Mouse (Mus musculus) CD4-positive, CD25-positive, alpha-beta regulatory T cell (primary cell): ENCODE measurements around the gene Trf. TPM values are rescaled to one million over a fixed set of nuclear protein-coding genes. Genes with fewer than 3 reads are reported as not detected.

Source experiments
- polyA plus RNA-seq: library from polyadenylated mRNA; unstranded; fragments of 100-300 nt; shearing (Covaris generic); gene quantifications from one replicate; pipeline ENCODE4 v1.2.1, GENCODE M21; 2017

Trf gene
- polyA plus RNA-seq = 5.6 TPM

DNA sequence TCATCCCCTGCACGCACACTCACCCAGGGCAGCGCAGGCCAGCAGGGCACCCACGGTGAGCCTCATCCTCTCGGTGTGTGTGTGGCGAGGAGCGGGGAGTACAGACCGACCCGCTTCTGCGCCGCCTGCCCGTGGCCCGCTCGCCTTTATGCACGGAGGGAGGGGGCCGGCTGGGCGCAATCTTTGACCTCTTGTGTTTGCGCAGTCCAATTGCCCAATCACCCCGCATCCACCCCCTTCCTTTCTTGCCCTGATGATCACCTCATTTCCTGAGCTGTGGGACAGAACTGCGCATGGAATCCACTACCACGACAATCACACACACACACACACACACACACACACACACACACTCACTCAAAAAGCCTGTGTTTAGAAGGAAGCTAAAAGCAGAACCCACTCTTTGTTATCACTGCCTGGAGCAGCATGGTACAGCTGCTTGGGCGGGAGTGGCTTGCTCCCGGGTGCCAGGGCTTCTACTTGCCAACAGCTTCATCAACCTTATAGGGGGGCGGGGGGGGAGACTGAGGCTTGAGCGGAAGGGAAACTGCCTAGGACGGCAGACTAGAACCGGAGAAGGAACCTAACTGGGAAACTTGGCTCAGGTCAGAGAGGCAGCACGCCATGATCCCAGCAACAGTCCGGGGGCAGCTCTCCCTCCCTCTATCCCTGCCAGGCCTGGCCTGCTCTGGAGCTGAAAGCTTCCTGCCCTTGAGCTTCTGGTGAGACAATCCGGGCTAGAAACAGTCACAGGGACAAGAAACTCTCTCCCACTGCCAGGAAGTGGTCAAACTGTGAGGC, at the start of gene Trf, which contains the start of gene Gm20425:
Gene Trf (minus strand): TSS at position 294 of the 801 bp plus-strand sequence.
Gene Gm20425 (minus strand): TSS at position 157 of the 801 bp plus-strand sequence.

GRCm38 (mm10) chr9:103201561-103202260, 28.5 kb downstream of the Trf start, which contains the start of gene Srprb:
Srprb (minus strand) TSS chr9:103202137.

Other genes with a start within 250 kb of the Trf start
- 0.16 TPM for gene Slco2a1, start 241.7 kb downstream of the Trf start, polyA plus RNA-seq
- gene Rab6b, start 118.7 kb downstream of the Trf start, polyA plus RNA-seq = 26.1 TPM
- 40.4 TPM for gene Srprb, start 28.3 kb downstream of the Trf start, polyA plus RNA-seq
- gene Gm20425, start 137 bp downstream of the Trf start, polyA plus RNA-seq = 2.1 TPM
- 1.3 TPM for gene 1300017J02Rik, start 74.6 kb upstream of the Trf start, polyA plus RNA-seq
- 57.0 TPM for gene Topbp1, start 74.8 kb upstream of the Trf start, polyA plus RNA-seq
- gene Cdv3, start 135.4 kb upstream of the Trf start, polyA plus RNA-seq = 58.4 TPM
- 0.95 TPM for gene Bfsp2, start 250.0 kb upstream of the Trf start, polyA plus RNA-seq